Mouse (Mus musculus): ENCODE data around the gene Nt5m. TPM values are rescaled to one million over a fixed set of nuclear protein-coding genes. Genes with fewer than 3 reads are reported as not detected.
A peak's percentile ranks its signal among the peaks of the same experiment; 100 is the strongest.

The Nt5m gene
- 15.7 and 29.4 TPM in 2 replicates for polyA plus RNA-seq (2012; rRNA removed)

- peak within 1 kb of the TSS; percentile 94 for H3K27ac ChIP-seq (ENCODE audit: insufficient read depth, low read depth, low read length)
- peaks cover 14% of the 10 kb centered on the region for H3K36me3 ChIP-seq (ENCODE audit: control insufficient read depth, insufficient read depth, low read length)
Observed at GRCm38 (mm10) chr11:59839008-59839458, at the start of gene Nt5m. Gene Nt5m (plus strand): TSS chr11:59839447.

GRCm38 (mm10) chr11:59793390-59793789 is 45.9 kb upstream of the Nt5m start:
- Histone ChIP-seq H3K36me3 (ENCODE audit: control insufficient read depth, insufficient read depth, low read length) (peaks cover 60% of the 10 kb centered on the region), H3K4me3 (ENCODE audit: low read depth, low read length) (no peak overlapping the region), H3K27ac (ENCODE audit: insufficient read depth, low read depth, low read length) (no peak overlapping the region), H3K4me1 (ENCODE audit: control insufficient read depth, insufficient read depth, insufficient read length, low read length) (no peaks in the 10 kb centered on the region), H3K27me3 (ENCODE audit: control insufficient read depth, insufficient read depth, low read length) (no peaks in the 10 kb centered on the region)
- 88% methylated on average over 6 of the region's 6 CpGs for WGBS
- no peak for TF ChIP-seq POLR2A (IDR thresholded peaks at IDR 0.05; ENCODE audit: low read depth, low read length)
- TF ChIP-seq CTCF (IDR thresholded peaks at IDR 0.05; ENCODE audit: extremely low read depth, insufficient read length, insufficient replicate concordance, low read depth, low read length), result no peak

More at GRCm38 (mm10) chr11:59839008-59839458, at the start of gene Nt5m:
- WGBS, result under 1% methylated on average over 23 of the region's 24 CpGs
- TF ChIP-seq POLR2A (IDR thresholded peaks at IDR 0.05; ENCODE audit: low read depth, low read length) (no peak), CTCF (IDR thresholded peaks at IDR 0.05; ENCODE audit: extremely low read depth, insufficient read length, insufficient replicate concordance, low read depth, low read length) (no peak)
- H3K27me3 ChIP-seq (ENCODE audit: control insufficient read depth, insufficient read depth, low read length), result no peaks in the 10 kb centered on the region
- peaks cover 6% of the 10 kb centered on the region for H3K4me1 ChIP-seq (ENCODE audit: control insufficient read depth, insufficient read depth, insufficient read length, low read length)
- peak within 1 kb of the TSS; percentile 91 for H3K4me3 ChIP-seq (ENCODE audit: low read depth, low read length)

DNA sequence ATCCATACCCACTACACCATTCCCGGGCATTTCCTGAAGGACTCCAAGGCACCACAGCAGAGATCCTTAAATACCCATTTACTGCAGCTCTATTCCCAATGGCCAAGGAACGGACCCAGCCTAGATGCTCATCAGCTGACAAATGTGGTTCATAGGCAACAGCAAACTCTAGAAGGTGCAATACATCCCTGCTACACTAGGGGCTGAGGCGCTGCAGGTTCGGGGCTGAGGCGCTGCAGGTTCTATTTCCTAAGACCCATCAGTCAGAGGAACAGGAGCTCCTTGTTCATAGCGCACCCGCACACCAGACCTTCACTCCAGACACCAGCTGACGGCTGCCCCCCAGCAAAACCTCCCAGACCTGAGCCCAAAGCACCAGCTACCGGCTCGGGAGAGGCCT is 38.8 kb upstream of the Nt5m start:
- Histone ChIP-seq H3K36me3 (ENCODE audit: control insufficient read depth, insufficient read depth, low read length) (peaks cover 84% of the 10 kb centered on the region), H3K27me3 (ENCODE audit: control insufficient read depth, insufficient read depth, low read length) (no peaks in the 10 kb centered on the region), H3K4me3 (ENCODE audit: low read depth, low read length) (no peak overlapping the region), H3K27ac (ENCODE audit: insufficient read depth, low read depth, low read length) (no peak overlapping the region), H3K4me1 (ENCODE audit: control insufficient read depth, insufficient read depth, insufficient read length, low read length) (no peaks in the 10 kb centered on the region)
- TF ChIP-seq CTCF (IDR thresholded peaks at IDR 0.05; ENCODE audit: extremely low read depth, insufficient read length, insufficient replicate concordance, low read depth, low read length) (no peak), POLR2A (IDR thresholded peaks at IDR 0.05; ENCODE audit: low read depth, low read length) (no peak)
- 98% methylated on average over 10 of the region's 10 CpGs for WGBS

DNA sequence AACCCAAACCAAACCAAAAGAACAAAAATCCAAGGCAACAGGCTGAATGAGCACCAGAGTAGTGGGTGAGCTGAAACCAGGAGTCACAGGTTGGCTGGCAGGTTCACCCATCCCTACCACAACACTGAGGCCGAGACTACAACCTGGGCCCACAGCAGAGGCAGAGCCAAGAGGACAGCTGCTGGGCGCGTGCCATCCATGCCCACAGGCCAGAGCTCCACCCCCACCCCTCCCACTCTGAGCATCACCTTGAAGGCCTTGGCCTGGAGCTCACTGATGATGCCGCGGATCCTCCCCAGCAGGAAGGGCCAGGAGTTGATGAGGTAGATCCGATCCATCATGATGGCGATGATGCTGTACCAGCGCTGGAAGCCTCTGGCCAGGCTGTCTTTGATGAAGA is 37.4 kb upstream of the Nt5m start:
- Histone ChIP-seq H3K36me3 (ENCODE audit: control insufficient read depth, insufficient read depth, low read length) (peaks cover 82% of the 10 kb centered on the region), H3K4me1 (ENCODE audit: control insufficient read depth, insufficient read depth, insufficient read length, low read length) (no peaks in the 10 kb centered on the region; the same call in 1 of the 2 replicates), H3K27ac (ENCODE audit: insufficient read depth, low read depth, low read length) (no peak overlapping the region), H3K4me3 (ENCODE audit: low read depth, low read length) (no peak overlapping the region), H3K27me3 (ENCODE audit: control insufficient read depth, insufficient read depth, low read length) (no peaks in the 10 kb centered on the region)
- TF ChIP-seq CTCF (IDR thresholded peaks at IDR 0.05; ENCODE audit: extremely low read depth, insufficient read length, insufficient replicate concordance, low read depth, low read length), result no peak
- TF ChIP-seq POLR2A (IDR thresholded peaks at IDR 0.05; ENCODE audit: low read depth, low read length), result no peak
- 92% methylated on average over 8 of the region's 8 CpGs for WGBS

GRCm38 (mm10) chr11:59803516-59803915 is 35.7 kb upstream of the Nt5m start:
- Histone ChIP-seq H3K36me3 (ENCODE audit: control insufficient read depth, insufficient read depth, low read length) (peaks cover 75% of the 10 kb centered on the region), H3K4me1 (ENCODE audit: control insufficient read depth, insufficient read depth, insufficient read length, low read length) (peaks cover 2% of the 10 kb centered on the region), H3K27me3 (ENCODE audit: control insufficient read depth, insufficient read depth, low read length) (no peaks in the 10 kb centered on the region), H3K4me3 (ENCODE audit: low read depth, low read length) (no peak overlapping the region), H3K27ac (ENCODE audit: insufficient read depth, low read depth, low read length) (no peak overlapping the region)
- no peak for TF ChIP-seq CTCF (IDR thresholded peaks at IDR 0.05; ENCODE audit: extremely low read depth, insufficient read length, insufficient replicate concordance, low read depth, low read length)
- no peak for TF ChIP-seq POLR2A (IDR thresholded peaks at IDR 0.05; ENCODE audit: low read depth, low read length)
- WGBS, result 92% methylated on average over 14 of the region's 14 CpGs

DNA sequence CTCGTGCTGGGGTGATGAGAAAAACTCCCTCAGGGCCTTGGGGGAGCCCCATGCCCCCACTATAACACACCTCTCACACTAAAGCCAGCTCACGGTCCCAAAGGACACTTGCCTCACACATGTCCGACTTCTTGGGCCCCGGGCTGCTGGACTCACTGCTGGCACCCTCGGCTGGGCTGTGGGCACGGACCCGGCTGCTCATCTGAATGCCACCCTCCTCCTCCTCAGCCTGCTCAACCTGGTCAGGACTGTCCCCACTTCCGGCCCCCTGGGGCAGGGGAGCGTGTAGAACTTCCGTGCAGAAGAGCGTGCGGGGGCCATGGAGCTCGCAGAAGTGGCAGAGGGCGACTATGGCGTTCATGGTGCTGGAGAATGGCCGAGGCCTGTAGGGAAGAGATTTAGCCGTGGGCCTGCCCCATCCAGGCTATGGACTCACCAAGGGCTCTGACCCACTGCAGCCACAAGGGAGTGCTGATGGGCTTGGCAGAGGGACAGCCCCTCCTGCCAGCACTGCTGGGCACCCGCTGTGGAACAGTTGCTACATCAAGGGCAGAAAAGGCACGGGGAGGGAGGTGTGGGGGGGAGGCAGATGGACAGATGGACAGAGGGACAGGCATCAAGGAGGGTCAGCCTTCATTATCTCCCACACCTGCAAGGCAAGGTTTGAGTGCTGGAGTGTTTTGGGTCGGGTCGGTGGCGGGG is 34.7 kb upstream of the Nt5m start:
- TF ChIP-seq POLR2A (IDR thresholded peaks at IDR 0.05; ENCODE audit: low read depth, low read length) (no peak), CTCF (IDR thresholded peaks at IDR 0.05; ENCODE audit: extremely low read depth, insufficient read length, insufficient replicate concordance, low read depth, low read length) (no peak)
- H3K36me3 ChIP-seq (ENCODE audit: control insufficient read depth, insufficient read depth, low read length), result peaks cover 66% of the 10 kb centered on the region
- H3K4me1 ChIP-seq (ENCODE audit: control insufficient read depth, insufficient read depth, insufficient read length, low read length), result peaks cover 6% of the 10 kb centered on the region
- no peak overlapping the region for H3K4me3 ChIP-seq (ENCODE audit: low read depth, low read length)
- H3K27me3 ChIP-seq (ENCODE audit: control insufficient read depth, insufficient read depth, low read length), result no peaks in the 10 kb centered on the region
- H3K27ac ChIP-seq (ENCODE audit: insufficient read depth, low read depth, low read length), result no peak overlapping the region
- 96% methylated on average over 22 of the region's 22 CpGs for WGBS

DNA sequence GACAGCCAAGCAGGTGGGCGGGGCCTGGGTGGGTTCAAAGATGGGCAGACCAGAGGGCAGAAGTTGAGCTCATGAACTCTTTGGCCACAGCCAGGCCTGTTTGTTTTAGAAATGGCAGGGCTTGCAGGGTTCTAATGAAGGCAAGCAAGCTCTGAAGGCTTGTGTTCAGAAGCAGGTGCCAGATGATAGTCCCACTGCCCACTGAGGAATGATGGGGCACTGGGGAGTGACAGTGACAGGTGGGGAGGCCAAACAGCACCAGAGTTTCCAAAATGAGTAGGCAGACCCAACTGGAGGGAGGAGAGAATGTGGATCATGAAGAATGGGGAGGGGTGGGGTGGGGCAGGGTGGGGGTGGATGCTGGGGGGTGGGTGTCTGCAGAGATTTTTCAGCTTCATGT is 34.0 kb upstream of the Nt5m start:
- no peak overlapping the region for H3K27ac ChIP-seq (ENCODE audit: insufficient read depth, low read depth, low read length)
- no peak overlapping the region for H3K4me3 ChIP-seq (ENCODE audit: low read depth, low read length)
- H3K4me1 ChIP-seq (ENCODE audit: control insufficient read depth, insufficient read depth, insufficient read length, low read length), result peaks cover 6% of the 10 kb centered on the region
- peaks cover 60% of the 10 kb centered on the region for H3K36me3 ChIP-seq (ENCODE audit: control insufficient read depth, insufficient read depth, low read length)
- no peaks in the 10 kb centered on the region for H3K27me3 ChIP-seq (ENCODE audit: control insufficient read depth, insufficient read depth, low read length)
- WGBS, result 93% methylated on average over 1 of the region's 1 CpGs
- TF ChIP-seq CTCF (IDR thresholded peaks at IDR 0.05; ENCODE audit: extremely low read depth, insufficient read length, insufficient replicate concordance, low read depth, low read length) (no peak), POLR2A (IDR thresholded peaks at IDR 0.05; ENCODE audit: low read depth, low read length) (no peak)
